ENCODE assay signal across 12 mouse cellular contexts in the genomic region with DNA sequence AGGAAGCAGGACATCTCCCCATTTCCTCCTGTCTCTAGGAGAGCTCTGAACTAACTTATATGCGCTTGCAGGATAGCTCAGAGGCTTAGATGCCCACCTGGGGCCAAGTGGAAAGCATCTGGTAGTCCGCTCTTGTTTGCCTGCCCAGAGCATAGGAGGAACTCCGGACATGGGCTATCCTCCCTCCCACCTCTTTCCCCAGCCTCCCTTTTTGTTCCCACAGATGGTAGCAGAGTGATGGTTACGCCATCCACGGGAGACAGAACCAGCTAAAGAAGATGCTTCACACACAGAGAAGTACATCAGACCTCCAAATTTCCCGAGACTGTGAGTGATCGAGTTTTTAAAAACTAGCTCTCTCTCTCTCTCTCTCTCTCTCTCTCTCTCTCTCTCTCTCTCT. TPM values are rescaled to one million over a fixed set of nuclear protein-coding genes. Genes with fewer than 3 reads are reported as not detected.
DNase-seq lines count a peak whose midpoint lies in the region; ATAC-seq and TF ChIP-seq lines count a peak whose summit lies in the region.
"Had no signal": no experiment of that assay in that cellular context is flagged by ENCODE, and none has a peak within 500 bp of the region (broad histone marks: within the 10 kb centered on the region; RNA-seq: fewer than 3 reads in every experiment).

No protein-coding gene starts in this region.

- H3K36me3 ChIP-seq in forebrain, embryonic 14.5 days (ENCODE audit: control insufficient read depth, insufficient read depth, low read length) = no peaks in the 10 kb centered on the region
- no peaks in the 10 kb centered on the region for H3K36me3 ChIP-seq in forebrain, embryonic 16.5 days (ENCODE audit: control insufficient read depth, insufficient read depth)
- H3K36me3 ChIP-seq in kidney, postnatal 0 days (ENCODE audit: insufficient read depth, low read length) = no peaks in the 10 kb centered on the region
- H3K36me3 ChIP-seq in limb, embryonic 12.5 days = no peaks in the 10 kb centered on the region
- H3K36me3 ChIP-seq: liver, embryonic 15.5 days had no signal

- no peaks in the 10 kb centered on the region for H3K4me1 ChIP-seq in forebrain, embryonic 14.5 days (ENCODE audit: control insufficient read depth, insufficient read depth, low read length)
- no peaks in the 10 kb centered on the region for H3K4me1 ChIP-seq in forebrain, embryonic 16.5 days (replicated peaks; ENCODE audit: control insufficient read depth, insufficient read depth, low read length)
- H3K4me1 ChIP-seq in kidney, postnatal 0 days (replicated peaks; ENCODE audit: insufficient read depth, low read length) = no peaks in the 10 kb centered on the region
- H3K4me1 ChIP-seq in limb, embryonic 12.5 days (replicated peaks) = peaks cover 7% of the 10 kb centered on the region
- H3K4me1 ChIP-seq: liver, embryonic 15.5 days had no signal

- TF ChIP-seq CTCF in kidney, postnatal 0 days (IDR thresholded peaks at IDR 0.05; ENCODE audit: low read depth) = no peak

- no peak for DNase-seq in forebrain, embryonic 14.5 days (ENCODE audit: low spot score)
- peak; percentile 1 for DNase-seq in kidney, postnatal 0 days (ENCODE audit: low spot score)
- no peak for DNase-seq in kidney, postnatal 14 days
- peak; percentile 18 for DNase-seq in embryo, embryonic 10.5 days (ENCODE audit: low spot score)
- no peak for DNase-seq in urinary bladder, postnatal 4 days (ENCODE audit: low spot score in 2 of 2)
- DNase-seq in B cell, adult 2 months = no peak
- DNase-seq: adrenal gland, postnatal 25 days; heart, postnatal 14 days had no signal

- no peak for ATAC-seq in forebrain, embryonic 14.5 days
- no peak for ATAC-seq in forebrain, embryonic 16.5 days
- no peak for ATAC-seq in kidney, postnatal 0 days (replicated peaks; ENCODE audit: low FRiP score, low read depth)
- ATAC-seq in limb, embryonic 12.5 days (ENCODE audit: insufficient number of reproducible peaks, insufficient read depth, low FRiP score, low TSS enrichment, low read depth) = 0 out of 2 replicates have a peak, but pooled peaks have one; percentile 29

- no peaks in the 10 kb centered on the region for H3K9me3 ChIP-seq in forebrain, embryonic 14.5 days (replicated peaks; ENCODE audit: control insufficient read depth, low read length)
- no peaks in the 10 kb centered on the region for H3K9me3 ChIP-seq in forebrain, embryonic 16.5 days (ENCODE audit: control insufficient read depth, low read length)
- no peaks in the 10 kb centered on the region for H3K9me3 ChIP-seq in kidney, postnatal 0 days (replicated peaks; ENCODE audit: low read length)
- no peaks in the 10 kb centered on the region for H3K9me3 ChIP-seq in limb, embryonic 12.5 days
- H3K9me3 ChIP-seq: liver, embryonic 15.5 days had no signal

- WGBS in forebrain, embryonic 14.5 days = 25% methylated on average over 7 of the region's 7 CpGs
- WGBS in forebrain, embryonic 16.5 days = 31% methylated on average over 7 of the region's 7 CpGs
- WGBS in kidney, postnatal 0 days = 18% methylated on average over 7 of the region's 7 CpGs
- 27% methylated on average over 7 of the region's 7 CpGs for WGBS in limb, embryonic 12.5 days

- no peaks in the 10 kb centered on the region for H3K27me3 ChIP-seq in forebrain, embryonic 14.5 days (replicated peaks; ENCODE audit: control insufficient read depth, insufficient read depth, low read length)
- H3K27me3 ChIP-seq in forebrain, embryonic 16.5 days (replicated peaks; ENCODE audit: control insufficient read depth, insufficient read depth, low read length) = no peaks in the 10 kb centered on the region
- no peaks in the 10 kb centered on the region for H3K27me3 ChIP-seq in kidney, postnatal 0 days (ENCODE audit: insufficient read depth, low read length)
- no peaks in the 10 kb centered on the region for H3K27me3 ChIP-seq in limb, embryonic 12.5 days
- H3K27me3 ChIP-seq: liver, embryonic 15.5 days had no signal

- H3K4me2 ChIP-seq in forebrain, embryonic 14.5 days (ENCODE audit: low read length) = no peak overlapping the region
- no peak overlapping the region for H3K4me2 ChIP-seq in forebrain, embryonic 16.5 days (ENCODE audit: low read length)
- no peak overlapping the region for H3K4me2 ChIP-seq in kidney, postnatal 0 days (ENCODE audit: low read length)
- peak overlapping the region; percentile 47 for H3K4me2 ChIP-seq in limb, embryonic 12.5 days
- H3K4me2 ChIP-seq: liver, embryonic 15.5 days had no signal

- peak overlapping the region; percentile 25; the same call in 1 of the 2 replicates for H3K9ac ChIP-seq in forebrain, embryonic 14.5 days (ENCODE audit: low read length)
- H3K9ac ChIP-seq in forebrain, embryonic 16.5 days (replicated peaks; ENCODE audit: low read depth, low read length) = no peak overlapping the region
- no peak overlapping the region for H3K9ac ChIP-seq in kidney, postnatal 0 days (ENCODE audit: low read depth, low read length)
- H3K9ac ChIP-seq in limb, embryonic 12.5 days (replicated peaks) = 0 out of 2 replicates have a peak overlapping the region, but pooled peaks have one; percentile 31
- H3K9ac ChIP-seq: liver, embryonic 15.5 days had no signal

- no peak overlapping the region for H3K27ac ChIP-seq in forebrain, embryonic 14.5 days (ENCODE audit: low read depth, low read length)
- no peak overlapping the region for H3K27ac ChIP-seq in forebrain, embryonic 16.5 days (ENCODE audit: low read length)
- H3K27ac ChIP-seq in kidney, postnatal 0 days = no peak overlapping the region
- H3K27ac ChIP-seq in limb, embryonic 12.5 days = peak overlapping the region; percentile 64; the same call in 1 of the 2 replicates
- H3K27ac ChIP-seq: liver, embryonic 15.5 days had no signal

- H3K4me3 ChIP-seq in forebrain, embryonic 14.5 days (ENCODE audit: low read depth, low read length) = no peak overlapping the region
- no peak overlapping the region for H3K4me3 ChIP-seq in forebrain, embryonic 16.5 days (replicated peaks; ENCODE audit: low read length)
- no peak overlapping the region for H3K4me3 ChIP-seq in kidney, postnatal 0 days (replicated peaks; ENCODE audit: low read depth, low read length)
- H3K4me3 ChIP-seq in limb, embryonic 12.5 days (replicated peaks) = peak overlapping the region; percentile 9
- H3K4me3 ChIP-seq: liver, embryonic 15.5 days had no signal

RNA-seq across cellular contexts. Expression of gene Ces1b, which starts 8.4 kb away (rescaled TPM):
- not detected in 2 replicates for polyA plus RNA-seq in forebrain, embryonic 14.5 days (2014; fragmentation: Nextera tagmentation; extraction: Ambion mirVana)
- not detected in 2 replicates for polyA plus RNA-seq in forebrain, embryonic 16.5 days (2015; fragmentation: Nextera tagmentation; extraction: Ambion mirVana)
- not detected in 2 replicates for polyA plus RNA-seq in kidney, postnatal 0 days (2015; fragmentation: Nextera tagmentation; extraction: Ambion mirVana)
- polyA plus RNA-seq in limb, embryonic 12.5 days (2016; fragmentation: Nextera tagmentation; extraction: Ambion mirVana) = not detected in 2 replicates
- polyA plus RNA-seq: liver, embryonic 15.5 days had no signal

RNA-seq across cellular contexts. Expression of gene Ces1a, which starts 40.2 kb away (rescaled TPM):
- not detected in 2 replicates for polyA plus RNA-seq in forebrain, embryonic 14.5 days (2014; fragmentation: Nextera tagmentation; extraction: Ambion mirVana)
- not detected in 2 replicates for polyA plus RNA-seq in forebrain, embryonic 16.5 days (2015; fragmentation: Nextera tagmentation; extraction: Ambion mirVana)
- not detected in 2 replicates for polyA plus RNA-seq in kidney, postnatal 0 days (2015; fragmentation: Nextera tagmentation; extraction: Ambion mirVana)
- not detected in 2 replicates for polyA plus RNA-seq in limb, embryonic 12.5 days (2016; fragmentation: Nextera tagmentation; extraction: Ambion mirVana)
- polyA plus RNA-seq: gonadal fat pad, adult 2 months; liver, embryonic 15.5 days had no signal

RNA-seq across cellular contexts. Expression of gene Ces1c, which starts 42.9 kb away (rescaled TPM):
- not detected in 2 replicates for polyA plus RNA-seq in forebrain, embryonic 14.5 days (2014; fragmentation: Nextera tagmentation; extraction: Ambion mirVana)
- polyA plus RNA-seq in forebrain, embryonic 16.5 days (2015; fragmentation: Nextera tagmentation; extraction: Ambion mirVana) = not detected in 2 replicates
- polyA plus RNA-seq in kidney, postnatal 0 days (2015; fragmentation: Nextera tagmentation; extraction: Ambion mirVana) = 0.07 and 0.14 TPM in 2 replicates
- not detected in 2 replicates for polyA plus RNA-seq in limb, embryonic 12.5 days (2016; fragmentation: Nextera tagmentation; extraction: Ambion mirVana)
- polyA plus RNA-seq: gonadal fat pad, adult 2 months had no signal

Comparison
In these comparisons a context has a peak if more than half of its experiments do, and no peak if none do; other contexts are left out.
1. DNase-seq: peak in kidney, postnatal 0 days (single experiment) and embryo, embryonic 10.5 days (single experiment); none in forebrain, embryonic 14.5 days (single experiment), kidney, postnatal 14 days (single experiment), urinary bladder, postnatal 4 days (0 of 2) and B cell, adult 2 months (0 of 2).
2. H3K9ac ChIP-seq: peak in forebrain, embryonic 14.5 days (single experiment) and limb, embryonic 12.5 days (single experiment); none in forebrain, embryonic 16.5 days (single experiment) and kidney, postnatal 0 days (single experiment).